10 mouse cellular contexts compared by ENCODE assay signal in the genomic region with DNA sequence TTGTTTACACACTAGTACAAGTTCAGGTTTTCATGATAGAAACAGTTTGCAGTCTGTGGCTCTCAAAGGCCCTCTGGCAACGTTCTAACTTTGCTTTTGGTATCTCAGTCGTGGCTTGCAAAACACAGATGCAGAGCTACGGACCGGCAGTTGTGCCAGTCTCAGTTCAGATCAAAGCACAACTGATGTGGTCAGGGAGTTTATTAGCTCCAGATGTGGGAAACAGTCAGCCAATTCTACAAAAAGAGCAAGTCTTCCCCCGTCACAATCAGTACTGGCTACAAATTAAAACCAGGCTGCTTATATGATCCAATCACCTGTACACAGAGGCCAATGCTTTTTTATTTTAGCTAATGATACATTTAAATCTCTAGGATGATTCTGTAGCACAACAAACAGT.
A peak's percentile ranks its signal among the peaks of the same experiment; 100 is the strongest.
DNase-seq lines count a peak whose midpoint lies in the region; ATAC-seq and TF ChIP-seq lines count a peak whose summit lies in the region.
"Had no signal": no experiment of that assay in that cellular context is flagged by ENCODE, and none has a peak within 500 bp of the region (broad histone marks: within the 10 kb centered on the region; RNA-seq: fewer than 3 reads in every experiment).

No protein-coding gene starts in this region.

- WGBS in lung, adult 2 months, result 46% methylated on average over 5 of the region's 5 CpGs
- WGBS in hindbrain, embryonic 14.5 days, result 38% methylated on average over 5 of the region's 5 CpGs
- 22% methylated on average over 5 of the region's 5 CpGs for WGBS in neural tube, embryonic 12.5 days
- 66% methylated on average over 5 of the region's 5 CpGs for WGBS in liver, embryonic 12.5 days (ENCODE audit: insufficient replicate concordance)

- H3K4me1 ChIP-seq in lung, adult 2 months (ENCODE audit: control insufficient read depth, insufficient read depth, low read length), result no peaks in the 10 kb centered on the region
- H3K4me1 ChIP-seq in hindbrain, embryonic 14.5 days (replicated peaks; ENCODE audit: control insufficient read depth, insufficient read depth, low read length), result peaks cover 16% of the 10 kb centered on the region
- H3K4me1 ChIP-seq in neural tube, embryonic 12.5 days, result peaks cover 23% of the 10 kb centered on the region; the same call in 1 of the 2 replicates
- no peaks in the 10 kb centered on the region for H3K4me1 ChIP-seq in liver, embryonic 12.5 days

- peak; percentile 17 for DNase-seq in lung, postnatal 36 days
- no peak for DNase-seq in lung, adult 2 months
- DNase-seq in embryo, embryonic 11 days, result peak; percentile 87
- DNase-seq in hindbrain, embryonic 14.5 days (ENCODE audit: low spot score), result no peak
- no peak for DNase-seq in layer of hippocampus, postnatal 25 days (ENCODE audit: extremely low spot score in 1 of 2, low spot score in 1 of 2)
- DNase-seq in layer of hippocampus, postnatal 10 days (ENCODE audit: low spot score in 2 of 2), result no peak
- DNase-seq: kidney, postnatal 25 days had no signal

- no peak for TF ChIP-seq CTCF in lung, adult 2 months (IDR thresholded peaks at IDR 0.05; ENCODE audit: insufficient read depth, low read length)

- H3K9me3 ChIP-seq in hindbrain, embryonic 14.5 days (ENCODE audit: control insufficient read depth, low read length), result no peaks in the 10 kb centered on the region
- H3K9me3 ChIP-seq in neural tube, embryonic 12.5 days, result no peaks in the 10 kb centered on the region
- H3K9me3 ChIP-seq in liver, embryonic 12.5 days (replicated peaks), result no peaks in the 10 kb centered on the region

- peak overlapping the region; percentile 38 for H3K27ac ChIP-seq in hindbrain, embryonic 14.5 days
- H3K27ac ChIP-seq in neural tube, embryonic 12.5 days, result no peak overlapping the region
- H3K27ac ChIP-seq in liver, embryonic 12.5 days, result no peak overlapping the region

- no peak for TF ChIP-seq POLR2A in lung, adult 2 months (IDR thresholded peaks at IDR 0.05; ENCODE audit: borderline replicate concordance, extremely low read depth, low read depth, low read length)

- H3K4me2 ChIP-seq in hindbrain, embryonic 14.5 days (replicated peaks), result peak overlapping the region; percentile 28
- peak overlapping the region; percentile 40 for H3K4me2 ChIP-seq in neural tube, embryonic 12.5 days (replicated peaks)
- H3K4me2 ChIP-seq in liver, embryonic 12.5 days, result no peak overlapping the region
- H3K4me2 ChIP-seq: liver, embryonic 11.5 days had no signal

- no peak for ATAC-seq in hindbrain, embryonic 14.5 days (ENCODE audit: low FRiP score)
- ATAC-seq in neural tube, embryonic 12.5 days (ENCODE audit: low FRiP score, low read depth), result no peak
- no peak for ATAC-seq in liver, embryonic 12.5 days

- no peak overlapping the region for H3K4me3 ChIP-seq in lung, adult 2 months (replicated peaks; ENCODE audit: extremely low read depth, low read depth, low read length)
- H3K4me3 ChIP-seq in hindbrain, embryonic 14.5 days (replicated peaks; ENCODE audit: low read length), result no peak overlapping the region
- H3K4me3 ChIP-seq in neural tube, embryonic 12.5 days, result no peak overlapping the region
- no peak overlapping the region for H3K4me3 ChIP-seq in liver, embryonic 12.5 days

- no peaks in the 10 kb centered on the region for H3K27me3 ChIP-seq in hindbrain, embryonic 14.5 days (ENCODE audit: control insufficient read depth, insufficient read depth, low read length)
- no peaks in the 10 kb centered on the region for H3K27me3 ChIP-seq in neural tube, embryonic 12.5 days (replicated peaks)
- H3K27me3 ChIP-seq in liver, embryonic 12.5 days (replicated peaks), result no peaks in the 10 kb centered on the region

- H3K9ac ChIP-seq in hindbrain, embryonic 14.5 days, result 0 out of 2 replicates have a peak overlapping the region, but pooled peaks have one; percentile 12
- H3K9ac ChIP-seq in neural tube, embryonic 12.5 days, result no peak overlapping the region
- H3K9ac ChIP-seq in liver, embryonic 12.5 days, result no peak overlapping the region

- peaks cover 10% of the 10 kb centered on the region; the same call in 1 of the 2 replicates for H3K36me3 ChIP-seq in hindbrain, embryonic 14.5 days (replicated peaks; ENCODE audit: control insufficient read depth, insufficient read depth)
- H3K36me3 ChIP-seq in neural tube, embryonic 12.5 days, result peaks cover under 1% of the 10 kb centered on the region; the same call in 1 of the 2 replicates
- H3K36me3 ChIP-seq in liver, embryonic 12.5 days, result peaks cover 6% of the 10 kb centered on the region

Comparison
In these comparisons a context has a peak if more than half of its experiments do, and no peak if none do; other contexts are left out.
1. DNase-seq: peak in lung, postnatal 36 days (single experiment) and embryo, embryonic 11 days (single experiment); none in lung, adult 2 months (single experiment), hindbrain, embryonic 14.5 days (single experiment), layer of hippocampus, postnatal 25 days (0 of 2) and layer of hippocampus, postnatal 10 days (0 of 2).